Mouse (Mus musculus): Measurements from ENCODE around the gene Myo3a. TPM values are rescaled to one million over a fixed set of nuclear protein-coding genes. Genes with fewer than 3 reads are reported as not detected.

Myo3a gene
- 0.18 TPM for polyA plus RNA-seq (2017; shearing (Covaris generic))

GRCm38 (mm10) chr2:22227308-22227707, at the start of gene Myo3a:
Gene Myo3a, plus strand, starts transcription at chr2:22227503.

GRCm38 (mm10) chr2:22621828-22622731, 394.8 kb downstream of the Myo3a start, which contains the start of gene Gad2:
Gene Gad2, plus strand, starts transcription at chr2:22622205.

Data from CD4-positive, CD25-positive, alpha-beta regulatory T cell (primary cell).